In genomic region chr1:52118860-52119591, GRCm38 (mm10) we compare ENCODE assay signal across 7 mouse cellular contexts. TPM values are rescaled to one million over a fixed set of nuclear protein-coding genes. Genes with fewer than 3 reads are reported as not detected.
A peak's percentile ranks its signal among the peaks of the same experiment; 100 is the strongest.
DNase-seq lines count a peak whose midpoint lies in the region; ATAC-seq lines count a peak whose summit lies in the region.

TSS of gene Stat1 (plus strand) at chr1:52119440.

- intact Hi-C loops in left cerebral cortex, postnatal 36 days (cut with DNase I), result no loop called here

- peak within 1 kb of the TSS; percentile 79 for H3K4me2 ChIP-seq in intestine, embryonic 16.5 days (ENCODE audit: low read depth, low read length)
- peak within 1 kb of the TSS; percentile 96 for H3K4me2 ChIP-seq in midbrain, embryonic 11.5 days

- no peaks in the 10 kb centered on the region for H3K9me3 ChIP-seq in intestine, embryonic 16.5 days (ENCODE audit: control insufficient read depth, low read length)
- no peaks in the 10 kb centered on the region for H3K9me3 ChIP-seq in midbrain, embryonic 11.5 days (ENCODE audit: control insufficient read depth, low read length)

- peak; percentile 97 for ATAC-seq in intestine, embryonic 16.5 days
- peak; percentile 96 for ATAC-seq in midbrain, embryonic 11.5 days (ENCODE audit: low FRiP score)

- H3K4me3 ChIP-seq in intestine, embryonic 16.5 days (ENCODE audit: low read length), result peak within 1 kb of the TSS; percentile 91
- H3K4me3 ChIP-seq in midbrain, embryonic 11.5 days (ENCODE audit: low read depth, low read length), result peak within 1 kb of the TSS; percentile 85

- H3K4me1 ChIP-seq in intestine, embryonic 16.5 days (ENCODE audit: control insufficient read depth, insufficient read depth, low read length), result no peaks in the 10 kb centered on the region
- no peaks in the 10 kb centered on the region for H3K4me1 ChIP-seq in midbrain, embryonic 11.5 days (ENCODE audit: control insufficient read depth, insufficient read depth, low read length)

- WGBS in intestine, embryonic 16.5 days, result 4% methylated on average over 37 of the region's 37 CpGs
- WGBS in midbrain, embryonic 11.5 days, result 4% methylated on average over 34 of the region's 37 CpGs

- DNase-seq in adrenal gland, adult 2 months, result peak; percentile 92
- DNase-seq in embryo, embryonic 11.5 days (ENCODE audit: low read depth, low spot score), result peak; percentile 86
- DNase-seq in gastrocnemius, postnatal 4 days (ENCODE audit: low spot score in 2 of 2), result peak; percentile 69 to 84
- peak; percentile 77 to 80 for DNase-seq in left cerebral cortex, postnatal 36 days (ENCODE audit: low spot score in 2 of 2)
- DNase-seq in midbrain, embryonic 11.5 days (ENCODE audit: low spot score, missing footprints), result peak; percentile 100
- peak; percentile 91 for DNase-seq in skeletal muscle tissue, adult 2 months (ENCODE audit: low read depth, low spot score)

- peak within 1 kb of the TSS; percentile 79 for H3K27ac ChIP-seq in intestine, embryonic 16.5 days (ENCODE audit: low read length)
- H3K27ac ChIP-seq in midbrain, embryonic 11.5 days (ENCODE audit: low read depth, low read length), result 0 out of 2 replicates have a peak within 1 kb of the TSS, but pooled peaks have one; percentile 7

- H3K36me3 ChIP-seq in intestine, embryonic 16.5 days (ENCODE audit: control insufficient read depth, insufficient read depth, low read length), result no peaks in the 10 kb centered on the region
- no peaks in the 10 kb centered on the region for H3K36me3 ChIP-seq in midbrain, embryonic 11.5 days (ENCODE audit: control insufficient read depth, insufficient read depth, low read length)

- peak within 1 kb of the TSS; percentile 86 for H3K9ac ChIP-seq in intestine, embryonic 16.5 days (ENCODE audit: low read depth, low read length)
- peak within 1 kb of the TSS; percentile 71 for H3K9ac ChIP-seq in midbrain, embryonic 11.5 days (ENCODE audit: low read length)

- H3K27me3 ChIP-seq in intestine, embryonic 16.5 days (replicated peaks; ENCODE audit: control insufficient read depth, insufficient read depth, low read length), result no peaks in the 10 kb centered on the region
- H3K27me3 ChIP-seq in midbrain, embryonic 11.5 days (ENCODE audit: control insufficient read depth, insufficient read depth, low read length), result no peaks in the 10 kb centered on the region

RNA-seq across cellular contexts. Expression of gene Stat1, which starts in this region (rescaled TPM):
- total RNA-seq in adrenal gland, adult 2 months (2021), result 100 to 1,000 TPM in 1 of 2 experiments, 10 to 100 TPM in 1; 79.2 to 131 TPM
- polyA plus RNA-seq in adrenal gland, adult 2 months (2012; rRNA removed), result 97.2 and 127 TPM in 2 replicates
- total RNA-seq in gastrocnemius, postnatal 4 days (2021), result 10 to 100 TPM; 13.9 to 16.3 TPM
- 30.3 and 33.4 TPM in 2 replicates for polyA plus RNA-seq in intestine, embryonic 16.5 days (2015; fragmentation: Nextera tagmentation; extraction: Ambion mirVana)
- total RNA-seq in left cerebral cortex, postnatal 36 days (2021), result 10 to 100 TPM; 19.1 to 19.8 TPM
- polyA plus RNA-seq in midbrain, embryonic 11.5 days (2014; fragmentation: Nextera tagmentation; extraction: Ambion mirVana), result 15.0 and 16.3 TPM in 2 replicates

Comparison
In these comparisons a context has a peak if more than half of its experiments do, and no peak if none do; other contexts are left out.
1. Peak in every context shown above with its lines: DNase-seq, ATAC-seq, H3K4me3 ChIP-seq and H3K27ac ChIP-seq.